Mouse (Mus musculus): ENCODE results near the gene Dnajc16. TPM values are rescaled to one million over a fixed set of nuclear protein-coding genes. Genes with fewer than 3 reads are reported as not detected.

Gene Dnajc16
- polyA plus RNA-seq, 1 experiment from 2014 or later: 5.2 TPM

DNA sequence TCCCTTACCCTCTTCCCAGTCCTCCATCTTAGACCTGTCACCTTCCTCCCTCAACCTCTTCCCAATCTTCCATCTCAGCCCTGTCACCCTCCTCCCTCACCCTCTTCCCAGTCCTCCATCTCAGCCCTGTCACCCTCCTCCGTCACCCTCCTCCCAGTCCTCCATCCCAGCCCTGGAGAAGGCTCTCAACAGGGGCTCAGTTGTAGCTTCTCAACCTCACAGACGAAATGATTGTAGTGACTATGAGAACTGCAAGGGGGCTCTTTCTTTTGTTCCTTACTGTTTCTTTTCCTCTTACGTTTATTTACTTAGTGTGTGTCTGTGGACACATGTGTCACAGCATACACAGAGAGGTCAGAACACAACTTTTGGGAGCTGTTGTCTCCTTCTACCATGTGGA lies 39.9 kb downstream of the Dnajc16 start:
- Histone ChIP-seq H3K4me2 (replicated peaks; ENCODE audit: low read depth, low read length) (no peak overlapping the region), H3K36me3 (ENCODE audit: control insufficient read depth, insufficient read depth, low read length) (no peaks in the 10 kb centered on the region), H3K9ac (ENCODE audit: low read depth, low read length) (no peak overlapping the region), H3K4me3 (ENCODE audit: low read length) (no peak overlapping the region), H3K27ac (ENCODE audit: low read depth, low read length) (no peak overlapping the region), H3K27me3 (ENCODE audit: control insufficient read depth, insufficient read depth, low read length) (no peaks in the 10 kb centered on the region), H3K4me1 (ENCODE audit: control insufficient read depth, insufficient read depth, low read length) (peaks cover 4% of the 10 kb centered on the region; the same call in 1 of the 2 replicates), H3K9me3 (ENCODE audit: control insufficient read depth, low read length) (no peaks in the 10 kb centered on the region)
- WGBS: 66% methylated on average over 3 of the region's 3 CpGs
- no peak for ATAC-seq (ENCODE audit: low FRiP score, low TSS enrichment)

DNA sequence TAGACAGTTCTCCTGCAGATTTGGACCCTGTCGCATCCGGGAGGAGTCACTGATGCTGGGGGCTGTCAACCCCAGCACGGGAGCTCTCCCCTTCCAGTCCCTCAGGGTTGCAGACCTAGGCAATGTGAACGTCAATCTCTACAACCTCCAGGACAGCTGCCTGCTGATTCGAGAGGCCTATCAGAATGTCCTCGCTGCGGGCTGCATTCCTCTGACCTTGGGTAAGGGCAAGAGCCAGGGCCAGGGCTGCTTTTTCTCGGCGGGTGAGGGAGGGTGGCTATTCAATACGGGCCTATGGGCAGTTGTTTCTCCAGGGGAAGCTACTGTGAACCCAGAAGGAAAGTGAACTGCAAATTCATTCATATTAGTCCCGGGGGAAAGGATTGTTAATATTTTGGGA lies 41.2 kb downstream of the Dnajc16 start:
- H3K27me3 ChIP-seq (ENCODE audit: control insufficient read depth, insufficient read depth, low read length): no peaks in the 10 kb centered on the region
- no peaks in the 10 kb centered on the region for H3K9me3 ChIP-seq (ENCODE audit: control insufficient read depth, low read length)
- H3K9ac ChIP-seq (ENCODE audit: low read depth, low read length): no peak overlapping the region
- ATAC-seq (ENCODE audit: low FRiP score, low TSS enrichment): no peak
- H3K36me3 ChIP-seq (ENCODE audit: control insufficient read depth, insufficient read depth, low read length): no peaks in the 10 kb centered on the region
- H3K4me1 ChIP-seq (ENCODE audit: control insufficient read depth, insufficient read depth, low read length): peaks cover 4% of the 10 kb centered on the region; the same call in 1 of the 2 replicates
- H3K27ac ChIP-seq (ENCODE audit: low read depth, low read length): no peak overlapping the region
- no peak overlapping the region for H3K4me3 ChIP-seq (ENCODE audit: low read length)
- 42% methylated on average over 11 of the region's 11 CpGs for WGBS
- no peak overlapping the region for H3K4me2 ChIP-seq (replicated peaks; ENCODE audit: low read depth, low read length)

DNA sequence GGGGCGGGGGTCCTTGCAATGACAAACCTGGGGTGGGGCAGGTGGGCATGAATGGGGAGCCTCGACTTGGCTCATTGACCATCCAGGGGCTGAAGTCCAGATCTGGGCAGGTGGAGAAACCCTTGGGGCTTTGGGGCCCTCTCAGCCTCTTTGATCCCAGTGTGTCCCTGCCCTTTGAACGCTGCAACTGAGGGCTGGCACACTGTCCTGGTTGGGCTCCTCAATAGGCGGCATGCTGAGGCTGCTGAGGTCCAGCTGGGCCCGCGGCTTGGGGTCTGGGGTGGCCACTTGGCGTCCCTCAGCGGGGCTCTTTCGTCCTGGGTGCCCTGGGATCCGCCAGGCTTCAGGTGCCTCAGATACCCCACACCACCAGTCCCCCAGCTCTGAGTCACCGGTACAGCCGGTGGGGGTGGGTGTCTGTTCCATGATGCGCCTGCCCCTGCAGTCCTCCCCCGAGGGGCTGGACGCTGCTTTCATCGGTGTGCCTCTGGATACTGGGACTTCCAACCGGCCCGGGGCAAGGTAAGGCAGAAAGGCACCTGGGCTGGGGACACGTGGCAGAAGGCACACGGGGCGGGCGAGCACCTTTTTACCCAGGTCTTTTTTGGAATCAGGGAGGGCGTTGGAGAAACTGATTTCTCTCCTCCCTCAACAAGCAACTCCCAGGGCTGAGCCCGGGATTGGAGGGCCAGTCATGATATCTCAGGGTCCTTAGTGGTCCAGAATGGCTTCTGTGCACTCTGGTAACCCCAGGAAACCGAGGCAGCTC lies 44.0 kb downstream of the Dnajc16 start, which contains the start of gene Agmat:
Agmat (plus strand) TSS at position 95 of the 769 bp plus-strand sequence.
- ATAC-seq (ENCODE audit: low FRiP score, low TSS enrichment): no peak

DNA sequence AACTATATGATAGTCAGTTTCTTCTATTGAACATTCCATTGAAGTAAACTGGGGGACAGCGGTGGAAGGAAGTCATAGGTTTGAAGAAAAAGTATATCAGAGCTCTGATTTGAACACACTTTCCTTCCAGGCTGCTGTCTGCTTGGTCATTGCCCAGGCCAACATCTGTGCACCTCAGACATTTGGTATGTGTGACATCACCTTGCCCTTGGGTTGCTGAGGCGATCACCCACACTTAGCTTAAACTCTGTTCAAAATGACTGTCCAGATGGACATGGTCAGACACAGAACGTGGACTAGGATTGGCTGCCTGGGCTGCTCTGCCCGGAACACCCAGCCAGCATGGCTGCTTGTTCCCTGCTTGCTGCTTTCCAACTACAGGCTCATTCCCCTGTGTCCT lies 48.4 kb downstream of the Dnajc16 start:
- Histone ChIP-seq H3K9me3 (ENCODE audit: control insufficient read depth, low read length) (no peaks in the 10 kb centered on the region), H3K4me3 (ENCODE audit: low read length) (no peak overlapping the region), H3K4me2 (replicated peaks; ENCODE audit: low read depth, low read length) (no peak overlapping the region), H3K36me3 (ENCODE audit: control insufficient read depth, insufficient read depth, low read length) (no peaks in the 10 kb centered on the region), H3K9ac (ENCODE audit: low read depth, low read length) (no peak overlapping the region), H3K4me1 (ENCODE audit: control insufficient read depth, insufficient read depth, low read length) (peaks cover 4% of the 10 kb centered on the region; the same call in 1 of the 2 replicates), H3K27me3 (ENCODE audit: control insufficient read depth, insufficient read depth, low read length) (no peaks in the 10 kb centered on the region), H3K27ac (ENCODE audit: low read depth, low read length) (no peak overlapping the region)
- ATAC-seq (ENCODE audit: low FRiP score, low TSS enrichment): no peak
- WGBS: 91% methylated on average over 4 of the region's 4 CpGs

More for the DNA sequence above, 44.0 kb downstream of the Dnajc16 start, which contains the start of gene Agmat:
- 19% methylated on average over 25 of the region's 25 CpGs for WGBS
- Histone ChIP-seq H3K27me3 (ENCODE audit: control insufficient read depth, insufficient read depth, low read length) (no peaks in the 10 kb centered on the region), H3K36me3 (ENCODE audit: control insufficient read depth, insufficient read depth, low read length) (no peaks in the 10 kb centered on the region), H3K4me1 (ENCODE audit: control insufficient read depth, insufficient read depth, low read length) (peaks cover 4% of the 10 kb centered on the region; the same call in 1 of the 2 replicates), H3K27ac (ENCODE audit: low read depth, low read length) (no peak within 1 kb of the TSS), H3K4me3 (ENCODE audit: low read length) (no peak within 1 kb of the TSS; the same call in 1 of the 2 replicates), H3K9me3 (ENCODE audit: control insufficient read depth, low read length) (no peaks in the 10 kb centered on the region), H3K9ac (ENCODE audit: low read depth, low read length) (peak within 1 kb of the TSS; percentile 23; the same call in 1 of the 2 replicates), H3K4me2 (replicated peaks; ENCODE audit: low read depth, low read length) (0 out of 2 replicates have a peak within 1 kb of the TSS, but pooled peaks have one; percentile 10)

DNA sequence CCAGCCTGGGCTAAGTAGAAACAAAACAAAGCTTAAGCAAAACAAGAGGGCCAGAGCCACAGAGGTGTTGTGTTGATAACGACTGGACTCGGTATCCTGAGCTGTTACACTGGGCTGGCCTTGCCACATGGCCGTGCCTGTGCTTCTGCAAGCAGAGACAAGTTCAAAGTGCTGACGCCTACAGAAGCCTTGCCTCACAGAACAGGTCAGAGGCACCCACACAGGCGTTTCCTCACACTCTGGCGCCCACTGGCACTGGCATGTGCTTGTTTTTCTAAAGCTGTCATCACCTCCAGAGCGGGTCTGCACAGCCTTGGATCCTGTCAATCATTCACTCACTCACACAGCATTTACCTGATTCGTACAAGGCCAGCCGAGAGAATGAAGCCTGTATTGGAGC lies 48.9 kb downstream of the Dnajc16 start:
- H3K36me3 ChIP-seq (ENCODE audit: control insufficient read depth, insufficient read depth, low read length): no peaks in the 10 kb centered on the region
- no peaks in the 10 kb centered on the region for H3K27me3 ChIP-seq (ENCODE audit: control insufficient read depth, insufficient read depth, low read length)
- H3K4me2 ChIP-seq (replicated peaks; ENCODE audit: low read depth, low read length): no peak overlapping the region
- no peak overlapping the region for H3K27ac ChIP-seq (ENCODE audit: low read depth, low read length)
- peak; percentile 81 for ATAC-seq (ENCODE audit: low FRiP score, low TSS enrichment)
- H3K9ac ChIP-seq (ENCODE audit: low read depth, low read length): no peak overlapping the region
- peaks cover 3% of the 10 kb centered on the region; the same call in 1 of the 2 replicates for H3K4me1 ChIP-seq (ENCODE audit: control insufficient read depth, insufficient read depth, low read length)
- 42% methylated on average over 9 of the region's 9 CpGs for WGBS
- H3K9me3 ChIP-seq (ENCODE audit: control insufficient read depth, low read length): no peaks in the 10 kb centered on the region
- H3K4me3 ChIP-seq (ENCODE audit: low read length): no peak overlapping the region

DNA sequence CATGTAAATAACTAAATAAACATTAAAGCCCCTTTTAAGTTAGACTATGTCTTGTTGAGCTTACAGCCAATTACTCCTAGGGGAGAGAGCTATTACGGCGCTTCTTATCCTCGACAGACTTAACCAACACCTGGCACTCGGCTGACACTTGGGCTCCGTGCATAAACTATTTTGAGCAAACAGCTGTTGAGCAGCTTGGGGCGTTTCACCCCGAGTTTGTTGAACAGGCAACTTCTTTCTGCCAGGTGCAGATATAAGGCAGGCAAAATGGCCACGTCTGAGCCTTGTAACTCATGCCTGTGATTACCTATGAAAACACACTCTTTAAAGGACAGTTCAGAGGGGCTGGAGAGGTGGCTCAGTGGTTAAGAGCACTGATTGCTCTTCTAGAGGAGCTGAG lies 52.7 kb downstream of the Dnajc16 start:
- 79% methylated on average over 8 of the region's 8 CpGs for WGBS

DNA sequence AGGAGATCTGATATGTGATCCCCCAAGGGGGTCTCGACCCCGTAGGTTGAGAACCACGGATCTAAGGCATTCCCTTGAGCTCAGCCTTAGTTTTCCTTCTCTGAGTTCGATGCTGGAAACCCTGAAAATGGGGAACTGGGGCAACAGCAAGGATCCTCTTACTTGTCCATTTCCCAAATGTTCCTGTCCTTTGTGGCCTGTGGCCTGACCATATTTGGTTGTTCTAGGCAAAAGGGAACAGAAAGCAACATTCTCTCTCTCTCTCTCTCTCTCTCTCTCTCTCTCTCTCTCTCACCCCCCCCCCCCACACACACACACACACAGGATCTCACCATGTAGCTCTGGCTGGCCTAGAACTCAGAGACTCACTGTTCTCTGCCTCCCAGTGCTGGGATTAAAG lies 53.9 kb downstream of the Dnajc16 start:
- Histone ChIP-seq H3K27me3 (ENCODE audit: control insufficient read depth, insufficient read depth, low read length) (no peaks in the 10 kb centered on the region), H3K9me3 (ENCODE audit: control insufficient read depth, low read length) (no peaks in the 10 kb centered on the region), H3K36me3 (ENCODE audit: control insufficient read depth, insufficient read depth, low read length) (no peaks in the 10 kb centered on the region), H3K27ac (ENCODE audit: low read depth, low read length) (no peak overlapping the region), H3K4me2 (replicated peaks; ENCODE audit: low read depth, low read length) (no peak overlapping the region), H3K4me1 (ENCODE audit: control insufficient read depth, insufficient read depth, low read length) (peaks cover 3% of the 10 kb centered on the region; the same call in 1 of the 2 replicates), H3K9ac (ENCODE audit: low read depth, low read length) (no peak overlapping the region), H3K4me3 (ENCODE audit: low read length) (no peak overlapping the region)
- ATAC-seq (ENCODE audit: low FRiP score, low TSS enrichment): no peak
- 65% methylated on average over 4 of the region's 4 CpGs for WGBS

More for the DNA sequence above, 52.7 kb downstream of the Dnajc16 start:
- Histone ChIP-seq H3K36me3 (ENCODE audit: control insufficient read depth, insufficient read depth, low read length) (no peaks in the 10 kb centered on the region), H3K9ac (ENCODE audit: low read depth, low read length) (no peak overlapping the region), H3K4me3 (ENCODE audit: low read length) (no peak overlapping the region), H3K27ac (ENCODE audit: low read depth, low read length) (no peak overlapping the region), H3K9me3 (ENCODE audit: control insufficient read depth, low read length) (no peaks in the 10 kb centered on the region), H3K4me2 (replicated peaks; ENCODE audit: low read depth, low read length) (no peak overlapping the region), H3K4me1 (ENCODE audit: control insufficient read depth, insufficient read depth, low read length) (peaks cover 3% of the 10 kb centered on the region; the same call in 1 of the 2 replicates), H3K27me3 (ENCODE audit: control insufficient read depth, insufficient read depth, low read length) (no peaks in the 10 kb centered on the region)
- ATAC-seq (ENCODE audit: low FRiP score, low TSS enrichment): no peak

DNA sequence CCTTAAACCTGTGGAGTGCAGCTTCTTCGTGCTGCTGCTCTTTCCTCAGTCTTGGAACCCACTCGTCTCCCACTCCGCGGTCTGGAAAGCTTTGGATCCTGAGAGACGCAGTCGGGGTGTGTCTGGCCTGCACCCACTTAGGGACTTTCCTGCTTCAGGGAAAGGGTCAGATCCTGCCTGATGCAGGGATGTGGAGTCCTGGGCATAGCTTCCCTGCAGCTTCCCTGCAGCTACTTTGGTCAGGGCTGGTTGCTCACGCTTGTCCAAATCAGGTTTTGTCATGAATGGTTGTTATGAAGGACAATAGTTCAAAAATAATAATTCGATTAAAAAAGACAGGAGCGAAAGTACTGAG lies 55.5 kb downstream of the Dnajc16 start:
- ATAC-seq (ENCODE audit: low FRiP score, low TSS enrichment): no peak
- H3K27ac ChIP-seq (ENCODE audit: low read depth, low read length): no peak overlapping the region
- peak overlapping the region; percentile 34 for H3K4me3 ChIP-seq (ENCODE audit: low read length)
- H3K4me2 ChIP-seq (replicated peaks; ENCODE audit: low read depth, low read length): peak overlapping the region; percentile 50
- H3K4me1 ChIP-seq (ENCODE audit: control insufficient read depth, insufficient read depth, low read length): peaks cover 3% of the 10 kb centered on the region; the same call in 1 of the 2 replicates
- H3K9me3 ChIP-seq (ENCODE audit: control insufficient read depth, low read length): no peaks in the 10 kb centered on the region
- H3K27me3 ChIP-seq (ENCODE audit: control insufficient read depth, insufficient read depth, low read length): no peaks in the 10 kb centered on the region
- H3K9ac ChIP-seq (ENCODE audit: low read depth, low read length): no peak overlapping the region
- H3K36me3 ChIP-seq (ENCODE audit: control insufficient read depth, insufficient read depth, low read length): no peaks in the 10 kb centered on the region
- 24% methylated on average over 9 of the region's 9 CpGs for WGBS
